Mouse (Mus musculus): Measurements from ENCODE around the gene Rbm33.
A peak's percentile ranks its signal among the peaks of the same experiment; 100 is the strongest.

The Rbm33 gene

DNA sequence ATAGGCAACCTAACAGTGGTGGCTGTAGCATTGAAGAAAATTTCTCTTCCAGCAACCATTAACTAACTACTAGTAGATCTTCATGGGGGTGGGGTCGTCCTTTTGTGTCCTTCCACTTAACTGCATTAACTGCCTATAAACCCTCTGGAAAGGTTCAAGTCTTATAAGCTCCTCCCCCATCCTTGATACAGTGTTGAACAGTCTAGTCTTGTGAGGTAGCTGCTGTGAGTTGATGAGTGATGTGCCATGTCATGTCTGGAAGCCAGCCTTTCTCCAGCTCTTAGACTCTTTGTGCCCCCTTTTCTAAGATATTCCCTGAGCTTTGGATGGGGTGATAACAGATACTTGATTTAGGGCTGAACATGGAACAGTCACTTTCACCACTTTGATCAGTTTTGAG lies 7.5 kb downstream of the Rbm33 start:
- DNase-seq (ENCODE audit: low spot score in 2 of 2), result no peak

DNA sequence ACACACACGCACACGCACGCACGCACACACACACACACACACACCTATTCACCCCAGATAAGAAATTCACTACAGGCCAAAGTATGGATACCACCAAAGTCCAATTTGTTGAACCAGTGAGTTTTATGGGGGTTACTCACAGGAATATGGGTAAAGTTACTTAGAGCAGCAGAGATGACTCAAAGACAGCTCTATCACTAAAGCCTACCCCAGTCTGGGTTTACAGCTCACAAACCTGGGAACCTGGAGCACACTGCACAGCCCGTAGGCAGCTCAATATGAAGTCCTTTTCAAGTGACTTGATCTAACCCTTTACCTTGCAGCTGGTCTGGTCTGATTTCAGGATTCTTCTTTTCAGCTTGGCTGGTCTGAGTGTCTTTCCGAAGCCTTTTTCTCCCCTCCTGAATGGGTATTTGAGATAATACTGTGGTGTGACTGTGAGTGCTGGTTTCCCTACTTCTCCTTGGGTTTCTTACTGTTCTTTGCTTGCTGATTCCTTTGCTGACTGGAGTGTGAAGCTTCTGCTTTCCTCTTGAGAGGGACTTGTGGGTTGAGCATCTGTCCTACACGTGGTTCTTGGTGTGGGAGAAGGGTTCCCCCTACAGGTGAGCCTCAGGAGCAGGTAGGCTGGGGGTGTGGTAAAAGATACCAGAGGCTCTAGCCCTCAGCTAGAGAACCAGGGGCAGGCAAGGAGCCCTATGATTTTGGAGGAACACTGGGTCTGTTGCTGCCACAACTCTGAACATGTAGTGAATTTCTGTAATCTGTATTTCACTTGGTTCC lies 12.3 kb downstream of the Rbm33 start:
- DNase-seq (ENCODE audit: low spot score in 2 of 2), result no peak

DNA sequence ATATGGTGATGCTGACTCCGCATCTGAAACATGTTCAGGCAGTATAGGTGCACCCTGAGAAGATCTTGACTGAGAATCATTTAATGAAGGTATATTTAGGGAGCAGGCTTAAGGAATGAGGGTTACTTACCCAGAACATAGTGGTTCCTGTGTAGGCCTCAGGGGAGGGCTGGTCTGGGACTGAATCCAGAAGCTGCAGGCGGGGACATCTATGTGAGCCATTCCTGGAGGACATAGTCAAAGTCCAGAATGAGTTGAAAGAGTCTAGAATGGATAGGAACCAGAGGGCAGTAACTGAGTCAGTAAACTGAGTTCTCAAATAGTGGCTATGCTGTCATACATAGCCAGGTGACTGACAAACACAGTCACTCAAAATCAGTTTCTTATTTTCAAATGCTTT lies 16.8 kb downstream of the Rbm33 start:
- no peak for DNase-seq (ENCODE audit: low spot score in 2 of 2)

DNA sequence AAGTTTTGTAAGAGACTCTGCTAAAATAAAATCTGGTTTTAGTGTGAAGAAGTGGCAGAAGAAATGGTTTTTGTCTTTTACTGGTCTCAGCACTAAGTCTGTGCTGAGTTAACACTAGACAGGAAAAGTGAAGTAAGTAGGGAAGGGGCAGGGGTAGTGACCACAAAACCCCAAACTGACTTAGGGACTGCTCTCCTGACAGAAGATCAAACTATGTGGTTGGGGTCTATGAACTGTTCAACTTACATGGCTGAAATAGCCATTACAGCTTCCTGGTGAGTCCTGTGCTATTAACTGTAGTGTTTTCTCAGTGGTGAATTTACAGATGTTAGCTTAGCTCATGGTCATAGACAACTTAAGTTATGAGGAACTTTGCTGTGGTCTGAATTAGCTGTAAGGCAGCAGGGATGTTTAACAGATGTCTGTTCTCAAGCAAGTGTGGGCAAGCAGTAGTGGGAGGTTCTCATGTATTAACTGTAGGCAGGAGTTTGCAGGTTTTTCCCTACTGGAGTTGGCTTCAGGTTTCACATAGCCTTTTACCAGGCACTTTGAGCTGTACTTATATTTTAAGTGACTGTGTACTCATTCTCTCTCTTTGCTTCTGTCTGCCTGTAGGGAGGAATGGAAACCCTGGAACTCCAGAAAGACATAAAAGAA lies 35.1 kb downstream of the Rbm33 start:
- DNase-seq (ENCODE audit: low spot score in 2 of 2), result no peak

DNA sequence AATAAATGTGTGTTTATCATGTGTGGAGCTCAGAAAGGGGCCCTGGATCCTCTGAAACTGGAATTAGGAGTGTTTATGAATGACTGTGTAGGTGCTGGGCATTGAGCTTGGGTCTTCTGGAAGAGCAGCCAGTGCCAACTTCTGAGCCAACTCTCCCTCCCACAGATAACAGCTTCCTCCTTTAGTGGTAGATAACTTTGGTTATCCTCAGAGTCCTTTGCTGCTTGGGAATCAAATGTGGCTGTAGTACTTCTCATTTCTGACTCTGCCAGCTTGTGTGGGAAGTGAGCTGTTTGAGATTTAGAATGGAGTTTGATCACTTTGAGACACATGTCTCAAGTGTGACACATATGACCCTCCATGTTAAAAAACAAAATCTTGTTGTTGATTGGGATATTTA lies 38.7 kb downstream of the Rbm33 start:
- DNase-seq (ENCODE audit: low spot score in 2 of 2), result no peak

DNA sequence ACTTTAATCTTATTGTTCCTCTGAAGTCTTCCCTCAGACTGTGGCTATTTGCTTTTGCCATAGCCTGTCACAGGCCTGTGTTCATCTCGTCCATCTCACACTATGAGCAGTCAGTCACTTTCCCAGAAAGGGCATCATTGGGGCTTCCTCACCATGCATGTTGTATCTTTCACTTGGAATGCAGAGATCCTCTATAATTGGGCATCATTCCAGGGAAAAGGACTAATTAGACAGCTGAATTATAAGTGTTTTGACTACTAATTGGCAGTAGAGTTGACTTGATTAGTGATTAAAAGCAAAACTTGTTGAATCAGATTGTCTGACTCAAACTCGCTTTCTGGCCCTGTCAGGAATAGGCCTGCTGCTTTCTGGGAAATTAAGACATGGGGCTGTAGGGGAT lies 43.8 kb downstream of the Rbm33 start:
- no peak for DNase-seq (ENCODE audit: low spot score in 2 of 2)

DNA sequence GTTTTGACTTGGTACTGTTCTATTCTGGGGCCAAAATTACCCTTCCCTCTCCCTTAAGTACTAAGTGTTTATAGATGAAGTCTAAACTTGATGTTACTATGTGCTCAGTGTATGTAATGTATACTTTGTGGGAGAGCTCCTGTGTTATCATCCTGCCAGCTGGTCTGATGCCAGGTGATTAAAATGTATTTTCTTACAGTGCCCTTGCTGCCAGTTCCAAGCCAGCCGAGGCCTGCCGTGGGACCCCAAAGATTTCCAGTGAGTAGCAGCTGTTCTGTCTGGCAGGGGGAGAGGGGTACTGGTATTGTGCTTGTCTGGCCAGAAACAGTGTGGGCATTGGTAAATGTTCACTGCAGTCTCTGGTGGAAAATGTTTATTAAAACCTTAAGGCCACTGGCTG lies 51.1 kb downstream of the Rbm33 start:
- no peak for DNase-seq (ENCODE audit: low spot score in 2 of 2)

DNA sequence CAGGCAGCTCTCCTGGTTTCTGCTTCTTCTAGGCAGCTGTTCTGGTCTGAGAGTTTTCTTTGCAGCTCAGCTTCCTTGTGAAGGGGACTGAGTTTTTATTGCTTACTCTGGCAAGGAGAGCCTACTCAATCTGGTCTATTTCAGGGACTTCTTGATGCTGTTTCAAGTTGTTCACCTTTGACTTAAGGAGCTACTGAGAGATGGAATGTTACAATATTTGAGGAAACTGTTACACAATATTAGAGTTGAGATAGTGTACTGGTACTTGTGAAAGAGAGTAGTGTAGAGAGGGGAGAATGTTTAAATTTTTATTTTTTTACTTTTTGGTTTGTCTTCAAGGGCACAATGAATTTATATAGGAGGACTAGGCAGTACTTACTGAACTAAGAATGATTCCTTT lies 53.9 kb downstream of the Rbm33 start:
- DNase-seq (ENCODE audit: low spot score in 2 of 2), result no peak

DNA sequence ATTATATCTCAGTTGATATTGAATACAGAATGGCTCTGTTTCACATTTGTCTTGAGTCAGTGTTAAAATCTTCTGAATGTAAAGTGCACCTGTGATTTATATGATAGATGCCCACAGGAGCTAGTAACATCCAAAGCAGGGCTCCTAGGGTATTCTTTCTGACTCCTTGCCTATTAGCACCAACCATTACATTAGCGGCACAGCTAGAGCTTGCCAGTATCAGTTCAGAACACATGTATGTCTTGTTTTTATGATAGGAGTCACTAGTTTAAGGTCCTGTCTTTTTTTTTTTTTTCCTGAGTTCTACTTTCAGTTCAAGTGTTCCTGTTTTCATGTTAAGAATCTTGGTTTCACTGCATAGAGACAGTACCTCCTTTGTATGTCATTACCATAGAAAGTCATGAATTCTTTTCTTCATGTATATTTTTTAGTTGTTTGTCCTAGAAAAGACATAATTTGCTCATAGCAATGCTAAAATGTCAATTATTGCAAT lies 55.3 kb downstream of the Rbm33 start:
- no peak for DNase-seq (ENCODE audit: low spot score in 2 of 2)

DNA sequence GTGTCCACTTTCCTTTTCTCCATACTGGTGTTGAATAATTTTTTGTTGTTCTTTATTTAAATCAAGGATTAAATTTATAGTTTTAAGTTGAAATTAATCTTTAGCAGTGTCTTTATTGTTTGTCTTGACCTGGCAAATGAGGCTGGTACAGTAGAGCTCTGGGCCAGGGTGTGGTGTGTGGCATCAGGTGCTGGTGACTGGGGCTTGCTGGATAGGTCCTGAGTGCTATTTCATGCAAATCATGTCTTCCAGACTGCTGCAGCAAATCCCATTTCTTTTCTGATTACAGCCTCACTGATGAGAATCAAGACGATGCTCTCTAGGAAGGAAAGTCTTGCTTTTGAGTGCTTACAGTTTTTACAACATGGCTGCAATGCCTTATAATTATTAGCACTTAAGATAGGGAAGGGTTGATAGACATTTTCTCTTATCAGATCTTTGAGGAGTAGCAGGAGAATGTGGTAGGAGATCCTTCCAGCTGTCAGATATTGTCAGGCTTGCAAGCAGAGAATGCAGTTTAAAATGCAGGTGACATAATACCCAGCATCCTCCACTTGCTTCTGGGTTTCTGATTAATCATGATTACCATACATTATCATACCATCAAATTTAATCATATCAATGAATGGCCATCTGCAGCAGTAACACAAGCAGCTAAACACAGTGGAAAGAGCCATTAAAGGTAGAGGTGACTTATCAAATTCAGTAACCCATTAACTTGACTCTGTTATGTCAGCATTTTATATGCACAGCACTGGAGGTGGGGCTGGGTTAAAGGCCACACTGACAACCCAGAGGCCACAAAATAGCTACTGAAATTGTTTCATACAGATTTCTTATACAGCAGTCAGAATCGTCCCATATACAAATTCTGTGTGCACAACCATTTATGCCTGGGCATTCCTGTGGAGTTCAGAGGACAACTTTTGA lies 56.8 kb downstream of the Rbm33 start:
- DNase-seq (ENCODE audit: low spot score in 2 of 2), result no peak

DNA sequence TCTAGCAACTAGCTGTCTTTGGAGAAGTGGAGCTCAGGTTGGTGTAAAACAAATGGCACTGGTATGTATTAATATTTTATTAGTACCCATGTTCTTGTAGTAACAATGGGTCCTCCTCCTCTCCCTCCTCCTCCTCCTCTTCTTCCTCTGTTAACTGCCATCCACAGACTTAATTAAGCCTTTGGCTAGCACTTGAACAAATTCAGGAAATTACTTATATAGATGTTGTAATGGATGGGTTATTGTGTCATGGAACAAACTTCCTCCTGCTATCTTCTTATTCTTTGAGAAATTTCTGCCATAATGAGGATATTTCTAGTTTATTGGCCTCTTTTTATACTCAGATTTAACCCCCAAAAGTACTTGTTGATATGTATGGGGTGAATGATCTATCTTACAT lies 60.4 kb downstream of the Rbm33 start:
- DNase-seq (ENCODE audit: low spot score in 2 of 2), result no peak

DNA sequence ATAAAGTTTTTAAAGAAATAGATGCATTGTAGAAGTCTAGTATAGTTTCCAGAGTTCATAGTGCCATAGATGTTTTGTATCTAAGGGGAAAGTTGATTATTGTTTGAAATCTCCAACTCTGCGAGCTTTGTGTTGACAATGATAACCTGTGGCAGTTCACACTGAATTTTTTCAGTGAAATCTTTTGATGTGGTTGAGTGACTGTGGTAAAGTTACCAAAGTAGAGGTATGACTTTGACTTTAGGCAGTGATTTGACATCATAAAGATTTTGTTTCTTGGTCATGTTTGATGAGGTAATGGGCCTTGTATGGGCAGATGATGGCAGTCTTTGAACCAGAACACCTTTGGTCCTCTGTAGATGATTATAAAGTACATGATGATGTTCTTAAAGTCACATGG lies 65.4 kb downstream of the Rbm33 start:
- no peak for DNase-seq (ENCODE audit: low spot score in 2 of 2)

DNA sequence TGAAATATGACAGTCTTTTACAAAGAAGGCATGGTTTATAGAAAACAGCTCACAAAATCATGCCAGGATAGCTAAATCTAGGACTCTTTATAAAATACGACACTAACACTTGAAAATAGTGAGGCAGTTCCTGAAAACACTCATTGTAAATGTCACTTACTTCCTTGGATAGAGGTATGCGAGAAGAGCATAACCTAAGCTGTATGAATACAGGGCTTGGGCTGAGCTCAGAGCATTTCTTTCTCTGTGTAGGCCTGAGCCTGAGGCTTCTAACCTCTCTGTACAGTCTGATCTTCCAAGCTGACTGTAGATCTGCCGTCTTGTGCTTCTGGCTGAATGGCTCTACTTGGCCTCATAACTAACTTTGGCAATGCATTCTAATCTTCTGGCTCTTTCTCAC lies 69.9 kb downstream of the Rbm33 start:
- no peak for DNase-seq (ENCODE audit: low spot score in 2 of 2)

DNA sequence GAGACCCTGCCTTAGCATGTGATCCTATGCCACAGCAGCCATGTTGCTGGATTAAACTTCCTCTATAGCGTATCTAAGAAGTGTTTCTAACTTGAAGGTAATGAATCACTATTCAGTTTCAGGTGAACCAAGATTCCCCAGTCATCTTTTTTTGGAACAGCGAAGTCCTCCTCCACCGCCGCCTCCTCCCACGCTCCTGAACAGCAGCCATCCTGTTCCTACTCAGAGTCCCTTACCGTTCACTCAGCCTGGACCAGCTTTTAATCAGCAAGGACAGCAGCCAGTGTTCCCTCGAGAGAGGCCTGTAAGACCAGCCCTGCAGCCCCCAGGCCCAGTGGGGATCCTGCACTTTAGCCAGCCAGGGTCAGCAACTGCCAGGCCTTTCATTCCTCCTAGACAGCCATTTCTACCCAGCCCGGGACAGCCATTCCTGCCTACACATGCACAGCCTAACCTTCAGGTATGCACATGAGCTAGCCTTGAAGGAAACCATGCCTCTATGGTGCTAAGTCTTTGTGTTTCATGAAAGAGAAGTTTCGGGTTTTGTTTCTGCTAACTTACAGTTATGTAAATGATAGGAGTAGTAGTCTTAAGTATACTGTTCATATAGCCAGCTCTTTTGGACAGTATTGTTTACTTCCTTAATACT lies 70.7 kb downstream of the Rbm33 start:
- no peak for DNase-seq (ENCODE audit: low spot score in 2 of 2)

DNA sequence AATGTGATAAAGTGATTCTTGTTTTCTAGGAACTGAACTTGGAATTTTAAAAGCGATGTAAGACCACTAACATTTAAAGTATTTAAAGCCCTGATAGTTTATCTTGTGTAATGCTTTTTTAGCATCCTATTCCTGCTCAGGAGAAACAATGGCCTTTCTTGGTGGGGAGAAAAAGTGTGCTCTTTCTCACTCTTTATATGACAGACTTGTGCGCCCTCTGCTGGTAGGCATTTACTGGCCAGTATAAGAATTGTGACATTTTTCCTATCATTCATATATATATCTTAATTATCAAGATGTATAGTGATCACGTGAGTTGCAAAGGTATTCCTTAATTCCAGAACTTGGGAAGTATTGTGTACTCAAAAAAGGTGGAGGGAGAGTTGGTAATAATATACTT lies 71.3 kb downstream of the Rbm33 start:
- peak in 1 of 2 experiments; percentile 81 for DNase-seq (ENCODE audit: low spot score in 2 of 2)

DNA sequence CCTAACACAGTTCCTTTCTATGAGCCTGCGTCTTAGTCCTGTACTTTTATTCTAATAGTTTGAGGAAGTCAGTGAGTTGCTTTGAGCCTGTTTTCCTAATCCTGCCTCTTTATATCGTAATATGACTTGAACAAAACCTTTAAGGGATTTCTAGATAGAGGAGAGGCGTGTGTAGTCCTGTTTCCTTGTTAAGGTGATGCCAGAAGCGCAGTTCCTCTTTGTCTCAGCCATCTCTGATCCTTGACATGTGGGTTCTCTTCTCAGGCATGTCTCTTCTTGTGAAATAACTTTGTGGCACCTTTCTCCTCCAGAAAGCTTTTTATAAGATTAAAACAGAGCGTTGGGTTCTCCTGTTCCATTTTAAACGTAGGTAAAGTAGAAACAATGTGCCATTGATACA lies 73.3 kb downstream of the Rbm33 start:
- no peak for DNase-seq (ENCODE audit: low spot score in 2 of 2)

DNA sequence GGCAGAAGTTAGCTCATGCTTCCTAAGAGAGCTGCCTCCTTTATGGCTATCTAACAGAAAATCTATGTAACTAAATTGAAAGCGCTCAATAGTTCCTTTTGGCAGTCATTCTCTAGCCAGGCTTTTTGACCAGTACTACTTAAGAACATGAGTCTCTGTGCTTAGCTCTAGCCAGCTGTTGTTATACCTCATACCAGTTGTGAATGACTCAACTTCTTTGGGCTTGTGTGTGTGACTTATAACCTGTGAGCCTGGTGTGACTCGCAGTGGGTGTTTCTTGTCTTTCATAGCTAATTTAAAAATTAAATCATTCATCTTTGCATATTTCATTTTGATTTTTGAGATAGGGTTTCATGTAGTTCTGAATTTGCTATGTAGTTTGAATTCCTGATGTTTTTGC lies 80.4 kb downstream of the Rbm33 start:
- DNase-seq (ENCODE audit: low spot score in 2 of 2), result no peak

DNA sequence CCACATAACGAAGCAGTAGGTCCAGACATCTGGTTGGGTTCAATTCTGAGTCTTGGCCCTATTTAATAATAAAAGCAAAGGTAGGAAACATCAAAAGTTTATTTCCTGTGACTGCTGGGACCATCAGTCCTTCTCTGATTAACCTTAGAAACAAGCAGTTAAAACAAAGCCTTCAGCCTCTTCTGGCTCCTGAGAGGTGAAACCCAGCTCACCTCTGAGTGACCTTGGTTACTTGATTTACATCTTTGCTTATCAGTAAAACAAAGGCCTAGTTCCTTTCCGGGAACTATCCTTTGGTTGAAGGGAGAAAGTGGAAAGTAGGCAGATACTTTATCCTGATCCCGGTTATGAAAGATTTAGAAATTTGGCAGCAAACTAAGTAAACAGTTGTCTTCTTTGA lies 81.8 kb downstream of the Rbm33 start:
- no peak for DNase-seq (ENCODE audit: low spot score in 2 of 2)

DNA sequence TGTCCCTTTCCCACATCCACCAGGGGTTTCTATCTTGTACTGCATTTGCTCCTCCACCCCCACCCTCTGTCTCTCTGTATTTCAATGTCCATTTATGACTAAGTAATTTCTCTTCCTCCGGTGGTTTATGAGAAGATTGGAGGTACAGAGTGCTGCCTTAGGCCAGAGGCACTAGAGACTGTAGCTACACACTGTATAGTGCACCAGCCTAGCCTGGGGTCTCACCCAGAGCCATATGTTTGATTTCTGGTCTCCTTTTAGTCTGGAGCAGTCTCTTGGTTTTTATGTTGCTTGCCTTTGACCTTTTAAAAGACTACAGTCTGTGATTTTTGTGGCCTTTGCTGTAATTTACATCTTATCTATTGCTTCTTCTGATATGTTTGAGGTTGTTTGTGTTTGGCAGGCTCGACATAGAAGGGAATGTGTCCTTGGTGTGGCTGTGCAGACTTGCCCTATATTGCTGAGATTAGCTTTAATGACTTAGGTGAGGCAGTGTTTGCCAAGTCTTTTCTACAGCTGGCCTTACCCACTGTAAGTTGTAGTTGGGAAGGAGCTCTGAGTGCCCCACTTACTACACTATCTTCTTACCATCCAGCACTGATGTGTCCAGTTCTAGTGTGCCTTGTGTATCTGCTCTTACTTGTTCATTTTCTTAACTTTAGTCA lies 82.7 kb downstream of the Rbm33 start:
- DNase-seq (ENCODE audit: low spot score in 2 of 2), result no peak

DNA sequence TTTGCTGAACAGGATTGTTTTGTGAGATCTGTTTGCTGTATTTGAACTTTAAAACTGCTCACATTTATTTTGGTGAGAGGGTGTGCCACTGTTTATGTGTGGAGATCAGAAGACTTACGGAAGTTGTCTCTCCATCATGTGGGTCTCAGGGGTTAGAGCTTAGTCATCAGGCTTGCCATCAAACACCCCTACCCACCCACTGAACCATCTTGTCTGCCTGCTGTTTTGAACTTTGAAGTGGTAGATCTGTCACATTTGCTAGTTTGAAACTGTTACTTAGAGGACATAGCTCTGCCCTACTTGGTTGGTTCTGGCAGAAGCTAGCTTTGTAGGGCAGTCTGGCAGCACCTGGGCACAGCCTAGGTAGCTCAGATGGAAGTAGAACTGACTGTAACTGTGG lies 85.8 kb downstream of the Rbm33 start:
- DNase-seq (ENCODE audit: low spot score in 2 of 2), result no peak

DNA sequence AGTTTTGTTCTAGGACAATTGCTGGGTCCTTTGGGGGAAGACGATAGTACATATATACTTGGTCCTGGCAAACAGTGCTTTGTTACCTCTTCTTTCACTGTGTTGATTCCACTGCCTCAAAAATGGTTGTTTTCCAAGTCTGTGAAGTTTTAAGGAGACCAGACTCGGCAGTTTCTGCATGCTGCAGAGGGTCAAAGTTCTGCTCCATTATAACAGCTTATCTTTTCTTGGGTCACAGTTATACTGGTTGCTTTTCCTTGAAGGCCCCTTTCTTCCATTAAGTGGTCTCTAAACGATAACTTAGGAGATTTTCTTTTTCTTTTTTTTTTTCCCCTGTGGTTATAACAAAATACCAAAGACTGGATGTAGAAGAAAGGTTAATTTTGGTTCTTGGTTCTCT lies 89.7 kb downstream of the Rbm33 start:
- no peak for DNase-seq (ENCODE audit: low spot score in 2 of 2)

Data from urinary bladder, postnatal 4 days (tissue).